Mouse (Mus musculus): ENCODE results near the gene Chst1.

Gene Chst1

DNA sequence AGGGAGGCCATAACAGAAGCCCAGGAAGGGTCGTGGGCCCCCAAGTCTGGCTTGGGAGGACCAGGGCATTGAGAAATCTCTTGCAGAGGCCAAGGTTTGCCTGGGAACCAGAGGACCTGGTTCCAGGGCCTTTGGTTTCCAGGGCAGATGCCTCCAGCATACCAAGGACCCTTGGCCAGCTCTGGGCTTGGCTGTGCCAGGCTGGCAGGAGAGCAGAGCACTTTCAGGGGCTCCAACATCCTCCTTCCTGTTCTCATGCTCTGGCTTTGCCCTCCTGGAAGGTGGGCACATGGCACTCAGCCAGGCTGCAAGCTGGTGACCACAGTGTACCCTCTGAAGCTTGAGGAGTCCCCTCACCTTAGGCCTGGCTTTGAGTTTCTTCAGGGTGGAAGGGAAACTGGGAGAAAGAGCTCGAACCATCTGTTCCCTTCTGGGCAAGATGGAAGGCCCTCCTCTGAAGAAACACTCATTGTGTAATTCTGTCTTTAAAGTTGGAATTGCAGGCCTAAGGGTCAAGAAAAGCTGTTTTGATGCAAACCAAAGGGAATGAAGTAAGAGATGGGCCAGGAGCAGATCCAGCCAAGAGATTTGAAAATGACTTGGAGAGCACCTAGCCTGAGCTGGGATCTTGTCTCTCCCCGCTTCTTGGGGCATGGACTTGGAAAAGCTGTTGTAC lies 10.3 kb downstream of the Chst1 start:
- no peak for DNase-seq (ENCODE audit: low spot score)

- no peak for DNase-seq (ENCODE audit: low spot score)
These were observed 14.1 kb downstream of the Chst1 start for GRCm38 (mm10) chr2:92613645-92614044.

DNA sequence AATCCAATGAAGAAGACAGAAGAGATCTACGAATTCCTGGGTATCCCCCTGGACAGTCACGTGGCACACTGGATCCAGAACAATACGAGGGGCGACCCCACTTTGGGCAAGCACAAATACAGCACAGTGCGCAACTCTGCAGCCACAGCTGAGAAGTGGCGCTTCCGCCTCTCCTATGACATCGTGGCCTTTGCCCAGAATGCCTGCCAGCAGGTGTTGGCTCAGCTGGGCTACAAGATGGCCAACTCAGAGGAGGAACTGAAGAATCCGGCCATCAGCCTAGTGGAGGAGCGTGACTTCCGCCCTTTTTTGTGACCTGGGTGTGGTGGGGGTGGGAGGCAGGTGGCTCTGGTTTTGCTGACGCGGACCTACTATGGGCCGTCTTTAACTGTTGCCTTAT lies 14.6 kb downstream of the Chst1 start:
- DNase-seq (ENCODE audit: low spot score), result no peak

GRCm38 (mm10) chr2:92617077-92617756 lies 17.7 kb downstream of the Chst1 start:
- no peak for DNase-seq (ENCODE audit: low spot score)

DNA sequence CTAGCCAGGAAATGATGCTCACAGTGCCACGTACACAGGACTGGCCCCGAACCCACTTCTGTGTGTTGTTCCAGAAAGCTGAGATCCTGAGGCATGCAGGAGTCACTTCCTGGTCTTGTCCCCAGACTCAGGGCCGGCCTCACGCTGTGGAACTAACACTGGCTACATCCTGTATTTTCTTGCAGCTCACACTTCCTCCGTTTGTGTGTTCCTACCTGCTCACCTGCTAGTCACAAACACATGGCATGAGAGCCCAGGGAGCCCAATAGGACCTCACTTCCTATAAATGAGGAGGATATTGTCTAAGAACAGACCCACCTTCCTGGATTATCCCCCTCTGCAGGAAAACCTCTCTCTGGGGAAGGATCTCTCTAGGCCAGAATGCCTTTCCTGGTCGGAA lies 18.5 kb downstream of the Chst1 start:
- DNase-seq (ENCODE audit: low spot score), result no peak

GRCm38 (mm10) chr2:92627633-92628032 lies 28.1 kb downstream of the Chst1 start:
- no peak for DNase-seq (ENCODE audit: low spot score)

GRCm38 (mm10) chr2:92630799-92631198 lies 31.3 kb downstream of the Chst1 start:
- no peak for DNase-seq (ENCODE audit: low spot score)

GRCm38 (mm10) chr2:92632027-92632426 lies 32.5 kb downstream of the Chst1 start:
- no peak for DNase-seq (ENCODE audit: low spot score)

- no peak for DNase-seq (ENCODE audit: low spot score)
These were observed 41.0 kb downstream of the Chst1 start for GRCm38 (mm10) chr2:92640555-92640954.

- DNase-seq (ENCODE audit: low spot score), result no peak
These were observed 46.0 kb downstream of the Chst1 start for GRCm38 (mm10) chr2:92645282-92646037.

DNA sequence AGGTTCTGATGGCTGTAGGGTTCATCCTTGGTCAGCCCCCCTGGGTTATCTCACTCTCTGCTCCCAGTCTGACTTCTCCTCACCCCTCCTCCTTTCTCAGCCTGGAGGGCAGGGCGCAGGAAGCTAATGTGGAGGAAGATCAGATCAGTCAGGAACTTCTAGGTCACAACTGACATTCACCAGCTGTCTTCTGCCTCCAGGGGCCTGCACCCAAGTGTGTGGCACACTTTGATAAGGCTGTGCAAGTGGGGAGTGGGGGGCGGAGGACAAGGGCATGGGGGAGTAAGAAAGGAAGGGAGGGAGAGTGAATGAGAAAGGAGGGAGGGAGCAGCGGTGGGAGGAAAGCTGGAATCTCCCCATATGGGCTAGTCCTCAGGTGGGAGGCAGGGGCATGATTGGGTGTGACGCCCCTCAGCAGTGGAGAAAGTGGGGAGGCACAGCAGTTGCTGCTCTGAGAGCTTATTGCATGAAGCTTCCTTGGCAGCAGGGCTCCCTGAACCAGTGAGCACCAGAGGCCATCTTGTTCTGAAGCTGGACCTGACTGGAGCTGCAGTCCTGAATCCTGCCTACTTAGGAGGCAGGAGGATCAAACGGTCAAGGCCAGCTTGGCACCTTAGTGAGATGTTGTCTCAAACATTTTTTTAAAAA lies 49.8 kb downstream of the Chst1 start:
- no peak for DNase-seq (ENCODE audit: low spot score)

DNA sequence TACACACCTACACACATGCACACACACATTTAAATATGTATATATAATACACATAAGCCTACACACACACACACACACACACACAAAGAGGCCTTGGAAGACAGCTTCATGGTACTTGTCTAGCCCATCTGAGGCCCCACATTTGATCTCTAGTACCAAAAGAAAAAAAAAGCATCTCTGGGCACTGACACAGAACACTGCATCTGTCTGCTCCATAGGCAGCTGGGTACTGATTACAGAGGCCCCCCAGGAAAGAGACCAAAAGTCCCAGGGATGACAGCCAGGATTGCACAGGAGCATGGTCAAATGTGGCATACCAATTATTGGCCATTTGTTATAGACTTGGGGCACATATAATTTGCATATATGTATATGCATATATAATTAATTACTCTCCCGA lies 50.9 kb downstream of the Chst1 start:
- no peak for DNase-seq (ENCODE audit: low spot score)

- DNase-seq (ENCODE audit: low spot score), result no peak
These were observed 51.8 kb downstream of the Chst1 start for GRCm38 (mm10) chr2:92651294-92651816.

DNA sequence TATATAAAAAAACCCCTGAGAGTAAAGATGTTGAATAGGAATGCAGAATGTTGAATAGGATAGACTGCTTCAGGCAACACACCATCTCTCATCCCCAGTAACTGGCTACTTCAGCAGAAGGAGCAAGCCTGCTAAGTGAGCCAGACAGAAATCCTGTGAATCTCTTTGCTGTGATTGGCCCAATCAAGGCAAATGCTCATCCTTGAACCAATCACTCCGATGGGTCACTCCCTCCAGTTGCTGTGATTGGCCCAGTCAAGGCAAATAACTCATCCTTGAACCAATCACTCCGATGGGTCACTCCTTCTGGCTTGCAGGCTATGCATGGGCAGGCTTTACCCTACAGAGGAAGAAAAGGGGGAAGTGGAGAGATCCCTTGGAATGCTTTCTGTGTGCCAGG lies 57.7 kb downstream of the Chst1 start:
- DNase-seq (ENCODE audit: low spot score), result no peak

GRCm38 (mm10) chr2:92658293-92659150 lies 59.0 kb downstream of the Chst1 start:
- DNase-seq (ENCODE audit: low spot score), result no peak

GRCm38 (mm10) chr2:92659491-92660035 lies 60.1 kb downstream of the Chst1 start:
- DNase-seq (ENCODE audit: low spot score), result no peak

GRCm38 (mm10) chr2:92662534-92663068 lies 63.1 kb downstream of the Chst1 start:
- DNase-seq (ENCODE audit: low spot score), result no peak

All from spleen, adult 12 weeks (tissue).